In genomic region chr8:87953473-87953872, GRCm38 (mm10) we compare ENCODE assay signal across 23 mouse cellular contexts. TPM values are rescaled to one million over a fixed set of nuclear protein-coding genes. Genes with fewer than 3 reads are reported as not detected.
A peak's percentile ranks its signal among the peaks of the same experiment; 100 is the strongest.
DNase-seq lines count a peak whose midpoint lies in the region; ATAC-seq and TF ChIP-seq lines count a peak whose summit lies in the region.
"Had no signal": no experiment of that assay in that cellular context is flagged by ENCODE, and none has a peak within 500 bp of the region (broad histone marks: within the 10 kb centered on the region; RNA-seq: fewer than 3 reads in every experiment).

No protein-coding gene starts in this region.

- no peak for TF ChIP-seq CTCF in midbrain, postnatal 0 days (IDR thresholded peaks at IDR 0.05)

- peak overlapping the region; percentile 10; the same call in 1 of the 2 replicates for H3K4me3 ChIP-seq in midbrain, embryonic 10.5 days
- H3K4me3 ChIP-seq in midbrain, postnatal 0 days (ENCODE audit: low read depth, low read length) = no peak overlapping the region
- no peak overlapping the region for H3K4me3 ChIP-seq in hindbrain, embryonic 13.5 days
- H3K4me3 ChIP-seq in midbrain, embryonic 11.5 days (ENCODE audit: low read depth, low read length) = no peak overlapping the region
- H3K4me3 ChIP-seq in neural tube, embryonic 13.5 days = no peak overlapping the region
- H3K4me3 ChIP-seq: embryonic facial prominence, embryonic 12.5 days; gastrocnemius, adult 2 months; limb, embryonic 13.5 days; liver, embryonic 12.5 days had no signal

- DNase-seq in midbrain, embryonic 10.5 days (ENCODE audit: low spot score) = no peak
- no peak for DNase-seq in midbrain, postnatal 0 days (ENCODE audit: low spot score)
- peak; percentile 86 for DNase-seq in midbrain, embryonic 11.5 days (ENCODE audit: low spot score, missing footprints)
- no peak for DNase-seq in right cerebral cortex, postnatal 14 days
- DNase-seq: adrenal gland, adult 2 months; cerebellum, adult 11-12 months; cerebellum, postnatal 25 days; gastrocnemius, adult 2 months; kidney, adult 11 months; kidney, postnatal 4 days; lung, adult 2 months; lung, postnatal 14 days had no signal

- H3K27me3 ChIP-seq in midbrain, embryonic 10.5 days (ENCODE audit: low read depth, poor library complexity, severe bottlenecking) = no peaks in the 10 kb centered on the region
- no peaks in the 10 kb centered on the region for H3K27me3 ChIP-seq in midbrain, postnatal 0 days (ENCODE audit: insufficient read depth, low read length)
- H3K27me3 ChIP-seq in hindbrain, embryonic 13.5 days = no peaks in the 10 kb centered on the region
- no peaks in the 10 kb centered on the region for H3K27me3 ChIP-seq in midbrain, embryonic 11.5 days (ENCODE audit: control insufficient read depth, insufficient read depth, low read length)
- no peaks in the 10 kb centered on the region for H3K27me3 ChIP-seq in neural tube, embryonic 13.5 days
- H3K27me3 ChIP-seq: embryonic facial prominence, embryonic 12.5 days; limb, embryonic 13.5 days had no signal

- WGBS in midbrain, embryonic 10.5 days = 27% methylated on average over 5 of the region's 5 CpGs
- 18% methylated on average over 5 of the region's 5 CpGs for WGBS in midbrain, postnatal 0 days
- 6% methylated on average over 5 of the region's 5 CpGs for WGBS in hindbrain, embryonic 13.5 days
- 7% methylated on average over 5 of the region's 5 CpGs for WGBS in midbrain, embryonic 11.5 days
- 6% methylated on average over 5 of the region's 5 CpGs for WGBS in neural tube, embryonic 13.5 days

- no peaks in the 10 kb centered on the region for H3K9me3 ChIP-seq in midbrain, embryonic 10.5 days (replicated peaks)
- no peaks in the 10 kb centered on the region for H3K9me3 ChIP-seq in midbrain, postnatal 0 days (ENCODE audit: low read length)
- no peaks in the 10 kb centered on the region for H3K9me3 ChIP-seq in hindbrain, embryonic 13.5 days
- H3K9me3 ChIP-seq in midbrain, embryonic 11.5 days (ENCODE audit: control insufficient read depth, low read length) = no peaks in the 10 kb centered on the region
- H3K9me3 ChIP-seq in neural tube, embryonic 13.5 days = no peaks in the 10 kb centered on the region
- H3K9me3 ChIP-seq: embryonic facial prominence, embryonic 12.5 days; limb, embryonic 13.5 days; liver, embryonic 12.5 days had no signal

- H3K27ac ChIP-seq in midbrain, embryonic 10.5 days (replicated peaks) = peak overlapping the region; percentile 42; the same call in 1 of the 2 replicates
- no peak overlapping the region for H3K27ac ChIP-seq in midbrain, postnatal 0 days (ENCODE audit: low read depth, low read length)
- H3K27ac ChIP-seq in hindbrain, embryonic 13.5 days = peak overlapping the region; percentile 76
- no peak overlapping the region for H3K27ac ChIP-seq in midbrain, embryonic 11.5 days (ENCODE audit: low read depth, low read length)
- peak overlapping the region; percentile 20; the same call in 1 of the 2 replicates for H3K27ac ChIP-seq in neural tube, embryonic 13.5 days (replicated peaks)
- H3K27ac ChIP-seq: embryonic facial prominence, embryonic 12.5 days; gastrocnemius, adult 2 months; limb, embryonic 13.5 days; liver, embryonic 12.5 days had no signal

- ATAC-seq in midbrain, postnatal 0 days (ENCODE audit: low FRiP score) = no peak
- ATAC-seq in hindbrain, embryonic 13.5 days (ENCODE audit: low FRiP score) = no peak
- no peak for ATAC-seq in midbrain, embryonic 11.5 days (ENCODE audit: low FRiP score)
- no peak for ATAC-seq in neural tube, embryonic 13.5 days (ENCODE audit: low read depth)
- no peak for ATAC-seq in erythroid progenitor cell, adult 5-6 weeks (replicated peaks; ENCODE audit: low FRiP score, poor library complexity, severe bottlenecking)
- ATAC-seq: liver, embryonic 12.5 days had no signal

- H3K4me2 ChIP-seq in midbrain, postnatal 0 days (ENCODE audit: low read depth, low read length, poor library complexity, severe bottlenecking) = no peak overlapping the region
- H3K4me2 ChIP-seq in hindbrain, embryonic 13.5 days = peak overlapping the region; percentile 97
- peak overlapping the region; percentile 22; the same call in 1 of the 2 replicates for H3K4me2 ChIP-seq in midbrain, embryonic 11.5 days
- H3K4me2 ChIP-seq in neural tube, embryonic 13.5 days = peak overlapping the region; percentile 95
- H3K4me2 ChIP-seq: embryonic facial prominence, embryonic 12.5 days; limb, embryonic 13.5 days; liver, embryonic 12.5 days had no signal

- peaks cover 9% of the 10 kb centered on the region; the same call in 1 of the 2 replicates for H3K36me3 ChIP-seq in midbrain, embryonic 10.5 days
- H3K36me3 ChIP-seq in midbrain, postnatal 0 days (ENCODE audit: insufficient read depth, low read length) = no peaks in the 10 kb centered on the region
- no peaks in the 10 kb centered on the region for H3K36me3 ChIP-seq in hindbrain, embryonic 13.5 days
- H3K36me3 ChIP-seq in midbrain, embryonic 11.5 days (ENCODE audit: control insufficient read depth, insufficient read depth, low read length) = no peaks in the 10 kb centered on the region
- H3K36me3 ChIP-seq in neural tube, embryonic 13.5 days = no peaks in the 10 kb centered on the region
- H3K36me3 ChIP-seq: embryonic facial prominence, embryonic 12.5 days; limb, embryonic 13.5 days; liver, embryonic 12.5 days had no signal

- H3K4me1 ChIP-seq in midbrain, embryonic 10.5 days = peaks cover 92% of the 10 kb centered on the region
- H3K4me1 ChIP-seq in midbrain, postnatal 0 days (ENCODE audit: insufficient read depth, low read length) = peaks cover 9% of the 10 kb centered on the region; the same call in 1 of the 2 replicates
- peaks cover 87% of the 10 kb centered on the region for H3K4me1 ChIP-seq in hindbrain, embryonic 13.5 days (replicated peaks)
- H3K4me1 ChIP-seq in midbrain, embryonic 11.5 days (ENCODE audit: control insufficient read depth, insufficient read depth, low read length) = peaks cover 63% of the 10 kb centered on the region
- peaks cover 87% of the 10 kb centered on the region for H3K4me1 ChIP-seq in neural tube, embryonic 13.5 days (replicated peaks)

- H3K9ac ChIP-seq in midbrain, postnatal 0 days (replicated peaks; ENCODE audit: low read length, poor library complexity, severe bottlenecking) = no peak overlapping the region
- H3K9ac ChIP-seq in hindbrain, embryonic 13.5 days = no peak overlapping the region; the same call in 1 of the 2 replicates
- peak overlapping the region; percentile 25; the same call in 1 of the 2 replicates for H3K9ac ChIP-seq in midbrain, embryonic 11.5 days (ENCODE audit: low read length)
- 0 out of 2 replicates have a peak overlapping the region, but pooled peaks have one; percentile 31 for H3K9ac ChIP-seq in neural tube, embryonic 13.5 days
- H3K9ac ChIP-seq: embryonic facial prominence, embryonic 12.5 days; liver, embryonic 12.5 days had no signal

RNA-seq across cellular contexts. Expression of gene Zfp423, which starts 5.9 kb away (rescaled TPM):
- 24.8 and 29.7 TPM in 2 replicates for polyA plus RNA-seq in midbrain, embryonic 10.5 days (2016; fragmentation: Nextera tagmentation; extraction: Ambion mirVana)
- total RNA-seq in midbrain, postnatal 0 days (2014; rRNA removed) = 53.6 and 57.5 TPM in 2 replicates
- polyA plus RNA-seq in midbrain, postnatal 0 days (2015; fragmentation: Nextera tagmentation; extraction: Ambion mirVana) = 17.9 and 22.9 TPM in 2 replicates
- 39.6 and 39.9 TPM in 2 replicates for polyA plus RNA-seq in hindbrain, embryonic 13.5 days (2015; fragmentation: Nextera tagmentation; extraction: Ambion mirVana)
- polyA plus RNA-seq in midbrain, embryonic 11.5 days (2014; fragmentation: Nextera tagmentation; extraction: Ambion mirVana) = 40.3 and 43.4 TPM in 2 replicates
- 35.5 and 57.9 TPM in 2 replicates for polyA plus RNA-seq in neural tube, embryonic 13.5 days (2015; fragmentation: Nextera tagmentation; extraction: Ambion mirVana)
- 0.42 TPM in 1 of 2 replicates, not detected in the other for total RNA-seq in erythroid progenitor cell, adult 5-6 weeks (2015; ENCODE audit: low replicate concordance)
- not detected in 2 replicates for total RNA-seq in erythroid progenitor cell, adult 5-6 weeks (2017; ENCODE audit: low replicate concordance)
- total RNA-seq: hematopoietic stem cell, adult 5-6 weeks; megakaryocyte progenitor cell, adult 5-6 weeks; MEL; monocyte, adult 5-6 weeks; neutrophil, adult 5-6 weeks had no signal

Comparison
In these comparisons a context has a peak if more than half of its experiments do, and no peak if none do; other contexts are left out.
1. H3K27ac ChIP-seq: peak in midbrain, embryonic 10.5 days (single experiment), hindbrain, embryonic 13.5 days (single experiment) and neural tube, embryonic 13.5 days (single experiment); none in midbrain, postnatal 0 days (single experiment) and midbrain, embryonic 11.5 days (single experiment).
2. H3K9ac ChIP-seq: peak in midbrain, embryonic 11.5 days (single experiment) and neural tube, embryonic 13.5 days (single experiment); none in midbrain, postnatal 0 days (single experiment) and hindbrain, embryonic 13.5 days (single experiment).